Mouse (Mus musculus) cerebellum, postnatal 14 days (tissue): ENCODE measurements at regions not wholly inside any gene's neighbourhood (a gene's known extent, or its start where the extent isn't known, plus 50 kb on each side); places are given as distances from the start of the nearest gene placed in this dataset.
A peak's percentile ranks its signal among the peaks of the same experiment; 100 is the strongest.

ENCODE experiments used
- DNase-seq, 2 experiments: peaks; one replicate each; pipeline ENCODE4 v3.0.0; 2021; ENCODE audit warnings: mixed read lengths in 2 of 2

GRCm38 (mm10) chr4:142353526-142353925, 114.3 kb upstream of the Kazn start:
- peak in 1 of 2 experiments; percentile 41 for DNase-seq

- DNase-seq: peak; percentile 42 to 45
Observed at GRCm38 (mm10) chr4:142351831-142352230, 112.6 kb upstream of the Kazn start.

- DNase-seq: no peak
Observed at GRCm38 (mm10) chr4:142350986-142351385, 111.8 kb upstream of the Kazn start.

- DNase-seq: peak in 1 of 2 experiments; percentile 40
Observed at GRCm38 (mm10) chr4:142348910-142349309, 109.7 kb upstream of the Kazn start.

- DNase-seq: peak in 1 of 2 experiments; percentile 34
Observed at GRCm38 (mm10) chr4:142342482-142343206, 103.4 kb upstream of the Kazn start.

- peak; percentile 51 to 54 for DNase-seq
Observed at GRCm38 (mm10) chr4:142341305-142341704, 102.1 kb upstream of the Kazn start.

GRCm38 (mm10) chr4:142340057-142340456, 100.9 kb upstream of the Kazn start:
- peak; percentile 53 to 57 for DNase-seq

- DNase-seq: peak; percentile 87 to 88
Observed at GRCm38 (mm10) chr4:142337701-142338100, 98.5 kb upstream of the Kazn start.

GRCm38 (mm10) chr4:142336943-142337342, 97.7 kb upstream of the Kazn start:
- no peak for DNase-seq

- DNase-seq: no peak
Observed at GRCm38 (mm10) chr4:142334084-142334483, 94.9 kb upstream of the Kazn start.

- no peak for DNase-seq
Observed at GRCm38 (mm10) chr4:142330599-142330998, 91.4 kb upstream of the Kazn start.

- peak; percentile 52 to 54 for DNase-seq
Observed at GRCm38 (mm10) chr4:142329600-142329999, 90.4 kb upstream of the Kazn start.

- no peak for DNase-seq
Observed at GRCm38 (mm10) chr4:142326511-142326910, 87.3 kb upstream of the Kazn start.

GRCm38 (mm10) chr4:142321209-142321863, 82.1 kb upstream of the Kazn start:
- DNase-seq: no peak

GRCm38 (mm10) chr4:142310282-142310681, 71.1 kb upstream of the Kazn start:
- DNase-seq: no peak

GRCm38 (mm10) chr4:142308271-142308670, 69.1 kb upstream of the Kazn start:
- DNase-seq: no peak

GRCm38 (mm10) chr4:142307321-142307720, 68.1 kb upstream of the Kazn start:
- DNase-seq: no peak

GRCm38 (mm10) chr4:142306076-142306475, 66.9 kb upstream of the Kazn start:
- no peak for DNase-seq

GRCm38 (mm10) chr4:142303374-142304020, 64.3 kb upstream of the Kazn start:
- DNase-seq: peak; percentile 99

GRCm38 (mm10) chr4:142302724-142303120, 63.5 kb upstream of the Kazn start:
- peak in 1 of 2 experiments; percentile 49 for DNase-seq

GRCm38 (mm10) chr4:142302041-142302723, 63.0 kb upstream of the Kazn start:
- peak in 1 of 2 experiments; percentile 74 for DNase-seq

GRCm38 (mm10) chr4:142298770-142299337, 59.7 kb upstream of the Kazn start:
- no peak for DNase-seq

GRCm38 (mm10) chr4:142292760-142293159, 53.6 kb upstream of the Kazn start:
- DNase-seq: peak; percentile 54 to 55
